8 mouse cellular contexts compared by ENCODE assay signal in genomic region chr2:94398138-94398970, GRCm38 (mm10). TPM values are rescaled to one million over a fixed set of nuclear protein-coding genes. Genes with fewer than 3 reads are reported as not detected.
DNase-seq lines count a peak whose midpoint lies in the region; ATAC-seq and TF ChIP-seq lines count a peak whose summit lies in the region.

No protein-coding gene starts in this region.

- H3K4me1 ChIP-seq in kidney, embryonic 15.5 days = 0 out of 2 replicates have a peak, but pooled peaks cover 6% of the 10 kb centered on the region

- peak; percentile 95 for DNase-seq in brain, adult 2 months (ENCODE audit: low read depth, low spot score)
- DNase-seq in cerebellum, adult 18-20 months = peak; percentile 75 to 84
- DNase-seq in gastrocnemius, postnatal 36 days = peak; percentile 54 to 58
- peak; percentile 72 to 77 for DNase-seq in layer of hippocampus, adult 2 months (ENCODE audit: low spot score in 2 of 2)
- DNase-seq in lung, postnatal 4 days = peak; percentile 25 to 61
- no peak for DNase-seq in spleen, adult 12 weeks (ENCODE audit: low spot score)
- DNase-seq in embryo, embryonic 9.5 days (ENCODE audit: extremely low spot score) = no peak

- intact Hi-C loops in gastrocnemius, postnatal 36 days (cut with DNase I) = no loop called here

- no peak for TF ChIP-seq CTCF in layer of hippocampus, adult 2 months (conservative IDR thresholded peaks at IDR 0.05)

- peak overlapping the region; percentile 91 for H3K27ac ChIP-seq in layer of hippocampus, adult 2 months
- H3K27ac ChIP-seq in kidney, embryonic 15.5 days = no peak overlapping the region

- no peaks in the 10 kb centered on the region for H3K9me3 ChIP-seq in kidney, embryonic 15.5 days (replicated peaks)

- H3K4me3 ChIP-seq in layer of hippocampus, adult 2 months = no peak overlapping the region; the same call in 1 of the 2 replicates
- no peak overlapping the region for H3K4me3 ChIP-seq in kidney, embryonic 15.5 days (replicated peaks)

- H3K9ac ChIP-seq in kidney, embryonic 15.5 days = no peak overlapping the region

- 52% methylated on average over 8 of the region's 8 CpGs for WGBS in kidney, embryonic 15.5 days

- no peak overlapping the region for H3K4me2 ChIP-seq in kidney, embryonic 15.5 days

- no peak for ATAC-seq in kidney, embryonic 15.5 days (replicated peaks; ENCODE audit: low FRiP score)

- no peaks in the 10 kb centered on the region for H3K36me3 ChIP-seq in kidney, embryonic 15.5 days

- H3K27me3 ChIP-seq in kidney, embryonic 15.5 days = no peaks in the 10 kb centered on the region

RNA-seq across cellular contexts. Expression of gene Ttc17, which starts 8.1 kb away (rescaled TPM):
- 10 to 100 TPM; 17.7 to 20.1 TPM for total RNA-seq in gastrocnemius, postnatal 36 days (2021)
- total RNA-seq in layer of hippocampus, adult 2 months (2021) = 10 to 100 TPM; 37.1 to 40.6 TPM
- 15.5 and 15.6 TPM in 2 replicates for polyA plus RNA-seq in kidney, embryonic 15.5 days (2015; fragmentation: Nextera tagmentation; extraction: Ambion mirVana)

RNA-seq across cellular contexts. Expression of gene Api5, which starts 39.6 kb away (rescaled TPM):
- 10 to 100 TPM; 15.3 to 17.4 TPM for total RNA-seq in gastrocnemius, postnatal 36 days (2021)
- 10 to 100 TPM; 62.1 to 64.2 TPM for total RNA-seq in layer of hippocampus, adult 2 months (2021)
- polyA plus RNA-seq in kidney, embryonic 15.5 days (2015; fragmentation: Nextera tagmentation; extraction: Ambion mirVana) = 155 and 161 TPM in 2 replicates

Comparison
In these comparisons a context has a peak if more than half of its experiments do, and no peak if none do; other contexts are left out.
1. DNase-seq: peak in brain, adult 2 months (single experiment), cerebellum, adult 18-20 months (2 of 2), gastrocnemius, postnatal 36 days (2 of 2), layer of hippocampus, adult 2 months (2 of 2) and lung, postnatal 4 days (2 of 2); none in spleen, adult 12 weeks (single experiment) and embryo, embryonic 9.5 days (single experiment).